Mouse (Mus musculus) layer of hippocampus, postnatal 25 days (tissue): ENCODE data around the gene Rxfp1. TPM values are rescaled to one million over a fixed set of nuclear protein-coding genes. Genes with fewer than 3 reads are reported as not detected.

Experiments
- DNase-seq, 2 experiments: peaks; one replicate each; pipeline ENCODE4 v3.0.0; 2022; ENCODE audit warnings: mixed read lengths in 2 of 2, low spot score in 1 of 2; ENCODE audit errors: extremely low spot score in 1 of 2
- total RNA-seq, 2 experiments: library from RNA; stranded (reverse); gene quantifications; 2 replicates each; pipeline ENCODE4 v1.2.3; 2021

The Rxfp1 gene
- total RNA-seq, 2 experiments from 2014 or later = 6.8 to 12.0 TPM

GRCm38 (mm10) chr3:79674641-79675040 lies 63.0 kb downstream of the Rxfp1 start:
- no peak for DNase-seq

- peak; percentile 52 to 85 for DNase-seq
These were observed 64.6 kb downstream of the Rxfp1 start for GRCm38 (mm10) chr3:79673082-79673481.

- DNase-seq = no peak
These were observed 65.5 kb downstream of the Rxfp1 start for GRCm38 (mm10) chr3:79672188-79672587.

GRCm38 (mm10) chr3:79670556-79670955 lies 67.1 kb downstream of the Rxfp1 start:
- no peak for DNase-seq

GRCm38 (mm10) chr3:79664787-79665408 lies 72.8 kb downstream of the Rxfp1 start:
- DNase-seq = peak in 1 of 2 experiments; percentile 52

- no peak for DNase-seq
These were observed 81.0 kb downstream of the Rxfp1 start for GRCm38 (mm10) chr3:79656682-79657081.

GRCm38 (mm10) chr3:79652129-79652528 lies 85.6 kb downstream of the Rxfp1 start:
- no peak for DNase-seq

- peak in 1 of 2 experiments; percentile 34 for DNase-seq
These were observed 108.3 kb downstream of the Rxfp1 start, which contains the start of gene Etfdh for GRCm38 (mm10) chr3:79629416-79629730. Gene Etfdh, minus strand, starts transcription at chr3:79629500.

GRCm38 (mm10) chr3:79628561-79629415 lies 108.9 kb downstream of the Rxfp1 start, which contains the start of gene 4930579G24Rik:
Gene 4930579G24Rik, plus strand, starts transcription at chr3:79629079.
- DNase-seq = peak; percentile 77 to 78

- peak in 1 of 2 experiments; percentile 9 for DNase-seq
These were observed 109.5 kb downstream of the Rxfp1 start for GRCm38 (mm10) chr3:79628182-79628560.

GRCm38 (mm10) chr3:79627484-79628181 lies 110.0 kb downstream of the Rxfp1 start:
- no peak for DNase-seq

GRCm38 (mm10) chr3:79609886-79610285 lies 127.8 kb downstream of the Rxfp1 start:
- DNase-seq = no peak

GRCm38 (mm10) chr3:79595468-79595867 lies 142.2 kb downstream of the Rxfp1 start:
- no peak for DNase-seq

- DNase-seq = no peak
These were observed 145.7 kb downstream of the Rxfp1 start for GRCm38 (mm10) chr3:79591793-79592471.

Other genes with a start within 250 kb of the Rxfp1 start
- gene Fnip2, start 170.1 kb downstream of the Rxfp1 start, total RNA-seq = 10 to 100 TPM; 19.9 to 21.0 TPM
- 10 to 100 TPM; 75.4 to 81.6 TPM for gene Ppid, start 146.5 kb downstream of the Rxfp1 start, total RNA-seq
- 1 to 10 TPM; 1.9 TPM for gene 4930579G24Rik, start 108.8 kb downstream of the Rxfp1 start, total RNA-seq
- 10 to 100 TPM; 26.2 to 27.2 TPM for gene Etfdh, start 108.4 kb downstream of the Rxfp1 start, total RNA-seq
- 10 to 100 TPM; 19.1 to 20.3 TPM for gene Tmem144, start 114.9 kb upstream of the Rxfp1 start, total RNA-seq
- gene Fam198b, start 146.7 kb upstream of the Rxfp1 start, total RNA-seq = 1 to 10 TPM; 5.4 to 6.9 TPM